Mouse (Mus musculus): ENCODE measurements around the gene Nemf.
A peak's percentile ranks its signal among the peaks of the same experiment; 100 is the strongest.
"Not testable (repeated sequence)": the region's sequence is repeated elsewhere in the genome, so short reads cannot be mapped to it uniquely, and the experiment has no call there.

Gene Nemf

GRCm38 (mm10) chr12:69356546-69357299 lies at the start of gene Nemf:
Gene Nemf (minus strand): TSS chr12:69357165.
- DNase-seq (ENCODE audit: low spot score in 2 of 2) = peak; percentile 72 to 74

- DNase-seq (ENCODE audit: low spot score in 2 of 2) = no peak
These were observed 45.7 kb upstream of the Nemf start for GRCm38 (mm10) chr12:69402594-69403167.

- DNase-seq (ENCODE audit: low spot score in 2 of 2) = no peak
These were observed 45.1 kb upstream of the Nemf start for GRCm38 (mm10) chr12:69402100-69402499.

- DNase-seq (ENCODE audit: low spot score in 2 of 2) = no peak
These were observed 43.9 kb upstream of the Nemf start for GRCm38 (mm10) chr12:69400871-69401286.

GRCm38 (mm10) chr12:69400367-69400766 lies 43.4 kb upstream of the Nemf start:
- DNase-seq (ENCODE audit: low spot score in 2 of 2) = no peak

- DNase-seq (ENCODE audit: low spot score in 2 of 2) = no peak
These were observed 37.5 kb upstream of the Nemf start for GRCm38 (mm10) chr12:69394456-69394855.

- DNase-seq (ENCODE audit: low spot score in 2 of 2) = no peak
These were observed 36.1 kb upstream of the Nemf start for GRCm38 (mm10) chr12:69393076-69393475.

- DNase-seq (ENCODE audit: low spot score in 2 of 2) = no peak
These were observed 33.2 kb upstream of the Nemf start for GRCm38 (mm10) chr12:69390000-69390698.

GRCm38 (mm10) chr12:69389273-69389938 lies 32.4 kb upstream of the Nemf start:
- DNase-seq (ENCODE audit: low spot score in 2 of 2) = no peak

GRCm38 (mm10) chr12:69388321-69388869 lies 31.4 kb upstream of the Nemf start:
- DNase-seq (ENCODE audit: low spot score in 2 of 2) = no peak

GRCm38 (mm10) chr12:69386281-69386732 lies 29.3 kb upstream of the Nemf start:
- DNase-seq (ENCODE audit: low spot score in 2 of 2) = not testable (repeated sequence)

- no peak for DNase-seq (ENCODE audit: low spot score in 2 of 2)
These were observed 28.7 kb upstream of the Nemf start for GRCm38 (mm10) chr12:69385542-69386280.

- DNase-seq (ENCODE audit: low spot score in 2 of 2) = no peak
These were observed 27.6 kb upstream of the Nemf start for GRCm38 (mm10) chr12:69384606-69385005.

- no peak for DNase-seq (ENCODE audit: low spot score in 2 of 2)
These were observed 25.9 kb upstream of the Nemf start for GRCm38 (mm10) chr12:69382880-69383279.

GRCm38 (mm10) chr12:69378558-69379454 lies 21.8 kb upstream of the Nemf start:
- DNase-seq (ENCODE audit: low spot score in 2 of 2) = no peak

- DNase-seq (ENCODE audit: low spot score in 2 of 2) = not testable (repeated sequence)
These were observed 20.7 kb upstream of the Nemf start for GRCm38 (mm10) chr12:69377636-69378035.

- no peak for DNase-seq (ENCODE audit: low spot score in 2 of 2)
These were observed 20.2 kb upstream of the Nemf start for GRCm38 (mm10) chr12:69377188-69377587.

GRCm38 (mm10) chr12:69376132-69376531 lies 19.2 kb upstream of the Nemf start:
- DNase-seq (ENCODE audit: low spot score in 2 of 2) = no peak

GRCm38 (mm10) chr12:69373850-69374766 lies 17.1 kb upstream of the Nemf start:
- no peak for DNase-seq (ENCODE audit: low spot score in 2 of 2)

All from urinary bladder, postnatal 4 days (tissue).